Mouse (Mus musculus): Measurements from ENCODE around the gene Plcb3. TPM values are rescaled to one million over a fixed set of nuclear protein-coding genes. Genes with fewer than 3 reads are reported as not detected.

Plcb3 gene
- polyA plus RNA-seq, 1 experiment, result 31.5 TPM

- no peak for TF ChIP-seq CTCF (IDR thresholded peaks at IDR 0.05; ENCODE audit: extremely low read depth, insufficient read depth, insufficient read length, insufficient replicate concordance)
- no peak for TF ChIP-seq POLR2A (IDR thresholded peaks at IDR 0.05; ENCODE audit: low read depth, low read length)
- Histone ChIP-seq H3K27me3 (ENCODE audit: control insufficient read depth, insufficient read depth, low read length) (no peaks in the 10 kb centered on the region), H3K36me3 (ENCODE audit: control insufficient read depth, insufficient read depth, low read length) (peaks cover 4% of the 10 kb centered on the region; the same call in 1 of the 2 replicates), H3K4me1 (ENCODE audit: control insufficient read depth, insufficient read depth, insufficient read length) (peaks cover 18% of the 10 kb centered on the region), H3K4me3 (ENCODE audit: extremely low read depth, insufficient read depth, insufficient read length) (no peak overlapping the region), H3K27ac (ENCODE audit: insufficient read depth, low read length) (no peak overlapping the region)
- no peak for DNase-seq (ENCODE audit: low read depth in 1 of 2, low spot score in 2 of 2)
- 90% methylated on average over 13 of the region's 13 CpGs for WGBS
Observed at GRCm38 (mm10) chr19:6977759-6978638, 1.7 kb upstream of the Plcb3 start.

- TF ChIP-seq POLR2A (IDR thresholded peaks at IDR 0.05; ENCODE audit: low read depth, low read length) (no peak), CTCF (IDR thresholded peaks at IDR 0.05; ENCODE audit: extremely low read depth, insufficient read depth, insufficient read length, insufficient replicate concordance) (no peak)
- Histone ChIP-seq H3K4me3 (ENCODE audit: extremely low read depth, insufficient read depth, insufficient read length) (peak within 1 kb of the TSS; percentile 70), H3K36me3 (ENCODE audit: control insufficient read depth, insufficient read depth, low read length) (peaks cover 4% of the 10 kb centered on the region; the same call in 1 of the 2 replicates), H3K27ac (ENCODE audit: insufficient read depth, low read length) (peak within 1 kb of the TSS; percentile 69), H3K4me1 (ENCODE audit: control insufficient read depth, insufficient read depth, insufficient read length) (peaks cover 22% of the 10 kb centered on the region), H3K27me3 (ENCODE audit: control insufficient read depth, insufficient read depth, low read length) (no peaks in the 10 kb centered on the region)
- WGBS, result under 1% methylated on average over 68 of the region's 84 CpGs
- peak; percentile 45 to 74 for DNase-seq (ENCODE audit: low read depth in 1 of 2, low spot score in 2 of 2)
Observed at GRCm38 (mm10) chr19:6974211-6975205, 1.8 kb downstream of the Plcb3 start, which contains the start of gene Ppp1r14b. Gene Ppp1r14b, plus strand, starts transcription at chr19:6974968.

- Histone ChIP-seq H3K4me1 (ENCODE audit: control insufficient read depth, insufficient read depth, insufficient read length) (peaks cover 24% of the 10 kb centered on the region), H3K27me3 (ENCODE audit: control insufficient read depth, insufficient read depth, low read length) (no peaks in the 10 kb centered on the region), H3K36me3 (ENCODE audit: control insufficient read depth, insufficient read depth, low read length) (peaks cover 4% of the 10 kb centered on the region; the same call in 1 of the 2 replicates), H3K4me3 (ENCODE audit: extremely low read depth, insufficient read depth, insufficient read length) (no peak overlapping the region), H3K27ac (ENCODE audit: insufficient read depth, low read length) (no peak overlapping the region)
- 36% methylated on average over 12 of the region's 12 CpGs for WGBS
- no peak for DNase-seq (ENCODE audit: low read depth in 1 of 2, low spot score in 2 of 2)
- TF ChIP-seq POLR2A (IDR thresholded peaks at IDR 0.05; ENCODE audit: low read depth, low read length) (no peak), CTCF (IDR thresholded peaks at IDR 0.05; ENCODE audit: extremely low read depth, insufficient read depth, insufficient read length, insufficient replicate concordance) (no peak)
Observed at GRCm38 (mm10) chr19:6973581-6974190, 2.6 kb downstream of the Plcb3 start.

DNA sequence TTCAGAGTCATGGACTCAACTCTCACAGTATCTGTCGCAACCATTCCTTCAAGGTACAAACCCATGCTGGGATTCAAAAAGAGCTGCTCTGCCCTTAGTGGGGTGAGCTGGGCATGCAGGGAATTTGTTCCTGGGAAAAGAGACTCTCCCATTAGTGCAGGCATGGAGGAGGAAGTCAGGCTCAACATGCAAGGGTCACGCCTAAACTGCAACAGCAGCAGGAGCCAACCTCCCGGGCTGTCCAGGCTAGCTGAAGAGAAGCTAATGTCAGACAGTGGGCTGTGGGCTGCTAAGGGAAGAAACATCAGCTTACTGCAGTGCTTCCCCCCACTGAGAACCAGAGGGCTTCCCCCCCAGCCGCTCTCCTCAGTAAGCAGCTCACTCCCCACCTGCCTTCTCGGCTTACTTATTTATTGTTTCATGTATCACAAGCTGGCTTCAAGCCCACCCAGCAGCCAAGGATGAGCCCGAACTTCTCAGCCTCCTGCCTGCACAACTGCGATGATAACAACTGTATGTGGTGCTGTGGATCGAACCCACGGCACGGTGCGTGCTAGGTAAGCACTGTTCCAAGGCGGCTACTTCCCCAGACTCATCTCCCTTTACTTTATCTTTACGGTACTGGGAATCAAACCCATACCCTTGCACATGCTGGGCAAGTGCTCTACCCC, 3.9 kb downstream of the Plcb3 start:
- H3K4me1 ChIP-seq (ENCODE audit: control insufficient read depth, insufficient read depth, insufficient read length), result peaks cover 21% of the 10 kb centered on the region

DNA sequence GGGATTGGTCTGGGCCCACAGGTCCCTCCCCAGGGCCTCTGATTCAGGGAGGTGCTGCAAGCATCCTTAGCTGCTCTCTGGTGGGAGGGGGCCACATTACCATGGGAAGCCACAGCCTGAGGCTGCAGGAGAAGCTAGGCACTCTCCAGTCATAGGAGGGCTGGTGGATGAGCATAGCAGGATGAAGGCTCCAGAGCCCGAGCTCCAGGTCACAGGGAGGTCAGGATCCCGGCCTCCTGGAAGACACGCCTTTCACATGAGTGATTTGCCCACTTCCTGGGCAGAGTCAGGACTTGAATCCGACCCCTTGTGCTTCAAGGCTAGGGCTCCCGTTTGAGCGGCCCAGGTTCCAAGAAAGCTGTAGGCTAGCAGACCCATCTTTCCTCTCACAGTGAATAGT, 4.6 kb downstream of the Plcb3 start:
- no peak overlapping the region for H3K4me3 ChIP-seq (ENCODE audit: extremely low read depth, insufficient read depth, insufficient read length)
- TF ChIP-seq CTCF (IDR thresholded peaks at IDR 0.05; ENCODE audit: extremely low read depth, insufficient read depth, insufficient read length, insufficient replicate concordance), result no peak
- TF ChIP-seq POLR2A (IDR thresholded peaks at IDR 0.05; ENCODE audit: low read depth, low read length), result no peak
- peaks cover 19% of the 10 kb centered on the region for H3K4me1 ChIP-seq (ENCODE audit: control insufficient read depth, insufficient read depth, insufficient read length)
- no peak overlapping the region for H3K27ac ChIP-seq (ENCODE audit: insufficient read depth, low read length)
- 81% methylated on average over 6 of the region's 6 CpGs for WGBS
- DNase-seq (ENCODE audit: low read depth in 1 of 2, low spot score in 2 of 2), result no peak
- no peaks in the 10 kb centered on the region for H3K27me3 ChIP-seq (ENCODE audit: control insufficient read depth, insufficient read depth, low read length)
- H3K36me3 ChIP-seq (ENCODE audit: control insufficient read depth, insufficient read depth, low read length), result no peaks in the 10 kb centered on the region

More for the DNA sequence above, 3.9 kb downstream of the Plcb3 start:
- WGBS, result 90% methylated on average over 13 of the region's 13 CpGs
- TF ChIP-seq CTCF (IDR thresholded peaks at IDR 0.05; ENCODE audit: extremely low read depth, insufficient read depth, insufficient read length, insufficient replicate concordance) (no peak), POLR2A (IDR thresholded peaks at IDR 0.05; ENCODE audit: low read depth, low read length) (no peak)
- Histone ChIP-seq H3K4me3 (ENCODE audit: extremely low read depth, insufficient read depth, insufficient read length) (no peak overlapping the region), H3K27ac (ENCODE audit: insufficient read depth, low read length) (no peak overlapping the region), H3K36me3 (ENCODE audit: control insufficient read depth, insufficient read depth, low read length) (0 out of 2 replicates have a peak, but pooled peaks cover 3% of the 10 kb centered on the region), H3K27me3 (ENCODE audit: control insufficient read depth, insufficient read depth, low read length) (no peaks in the 10 kb centered on the region)
- DNase-seq (ENCODE audit: low read depth in 1 of 2, low spot score in 2 of 2), result no peak

All from spleen, adult 2 months (tissue).